Mouse (Mus musculus): ENCODE results near the gene Gm20521. TPM values are rescaled to one million over a fixed set of nuclear protein-coding genes. Genes with fewer than 3 reads are reported as not detected.
A peak's percentile ranks its signal among the peaks of the same experiment; 100 is the strongest.

Gm20521 gene
- polyA plus RNA-seq, 1 experiment from 2014 or later = not detected

DNA sequence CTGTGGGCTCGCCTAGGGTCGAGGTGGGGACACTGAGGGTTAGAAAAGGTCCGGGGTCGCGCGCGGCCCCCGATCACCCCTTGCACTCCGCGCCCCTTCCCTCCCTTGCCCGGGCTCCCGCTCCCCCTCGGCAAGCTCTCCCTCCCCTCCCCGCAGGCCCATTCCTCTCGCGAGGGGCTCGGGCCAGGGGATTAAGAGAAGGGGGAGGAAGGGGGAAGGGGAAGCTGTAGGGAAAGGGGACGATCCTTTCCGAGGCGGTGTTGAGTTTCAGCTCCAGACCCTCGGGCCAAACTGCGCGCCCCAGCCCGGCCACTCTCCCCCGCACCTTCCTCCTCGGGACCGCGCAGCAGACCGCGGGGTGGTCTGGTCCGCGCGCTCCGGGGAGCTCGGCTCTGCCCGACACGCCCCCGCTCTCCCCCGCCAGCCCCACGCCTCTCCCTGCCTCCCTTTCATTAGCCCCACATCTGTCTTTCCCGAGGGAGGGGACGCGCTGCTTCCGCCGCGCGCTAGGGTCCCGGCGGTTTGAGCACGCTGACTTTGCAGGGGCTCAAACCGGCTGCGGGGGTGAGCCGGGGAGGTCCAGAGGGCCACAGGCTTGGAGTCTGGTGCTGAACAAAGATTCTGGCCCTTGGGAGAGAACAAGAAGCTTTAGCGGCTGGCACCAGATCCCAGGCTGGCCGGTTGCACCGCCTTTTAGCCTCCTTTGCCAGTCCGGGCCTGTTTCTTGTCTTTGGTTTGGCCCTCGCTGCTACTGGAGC, 43.3 kb downstream of the Gm20521 start:
- H3K9me3 ChIP-seq (replicated peaks; ENCODE audit: control insufficient read depth, low read length) = peaks cover 2% of the 10 kb centered on the region
- peak overlapping the region; percentile 93 for H3K4me2 ChIP-seq (ENCODE audit: low read length)
- H3K27ac ChIP-seq (ENCODE audit: low read depth, low read length) = peak overlapping the region; percentile 97
- H3K27me3 ChIP-seq (replicated peaks; ENCODE audit: control insufficient read depth, insufficient read depth, low read length) = no peaks in the 10 kb centered on the region
- WGBS = under 1% methylated on average over 57 of the region's 58 CpGs
- peak; percentile 65 for ATAC-seq
- H3K4me1 ChIP-seq (ENCODE audit: control insufficient read depth, insufficient read depth, low read length) = peaks cover 22% of the 10 kb centered on the region
- peak; percentile 84 for DNase-seq (ENCODE audit: low spot score)
- peak overlapping the region; percentile 47 for H3K4me3 ChIP-seq (ENCODE audit: low read depth, low read length)
- H3K9ac ChIP-seq (ENCODE audit: low read length) = peak overlapping the region; percentile 87
- H3K36me3 ChIP-seq (ENCODE audit: control insufficient read depth, insufficient read depth, low read length) = no peaks in the 10 kb centered on the region; the same call in 1 of the 2 replicates

DNA sequence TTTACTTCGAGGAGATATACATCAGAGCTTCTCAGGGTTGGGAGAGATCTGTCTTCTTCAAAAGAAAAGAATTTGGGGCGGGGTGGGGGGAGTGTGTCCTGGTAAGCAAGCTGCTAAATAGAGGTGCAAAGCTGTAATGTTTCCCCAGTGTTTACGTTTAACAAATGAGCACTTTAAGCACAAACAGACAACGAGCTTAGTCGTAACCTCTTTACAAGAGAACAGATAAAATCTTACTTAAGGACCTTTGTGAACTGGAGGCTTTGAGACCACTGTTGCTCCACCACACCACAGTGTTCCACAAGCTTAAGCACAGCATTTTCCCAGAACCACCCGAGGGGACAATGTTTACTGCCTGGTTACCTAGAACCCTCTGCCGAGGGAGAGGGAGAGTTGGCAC, 44.1 kb downstream of the Gm20521 start:
- DNase-seq (ENCODE audit: low spot score) (no peak), ATAC-seq (no peak)
- peak overlapping the region; percentile 87 for H3K9ac ChIP-seq (ENCODE audit: low read length)
- peak overlapping the region; percentile 97 for H3K27ac ChIP-seq (ENCODE audit: low read depth, low read length)
- peaks cover 22% of the 10 kb centered on the region for H3K4me1 ChIP-seq (ENCODE audit: control insufficient read depth, insufficient read depth, low read length)
- no peaks in the 10 kb centered on the region for H3K9me3 ChIP-seq (replicated peaks; ENCODE audit: control insufficient read depth, low read length)
- peak overlapping the region; percentile 93 for H3K4me2 ChIP-seq (ENCODE audit: low read length)
- H3K4me3 ChIP-seq (ENCODE audit: low read depth, low read length) = peak overlapping the region; percentile 47
- no peaks in the 10 kb centered on the region for H3K36me3 ChIP-seq (ENCODE audit: control insufficient read depth, insufficient read depth, low read length)
- 12% methylated on average over 7 of the region's 7 CpGs for WGBS
- H3K27me3 ChIP-seq (replicated peaks; ENCODE audit: control insufficient read depth, insufficient read depth, low read length) = no peaks in the 10 kb centered on the region

DNA sequence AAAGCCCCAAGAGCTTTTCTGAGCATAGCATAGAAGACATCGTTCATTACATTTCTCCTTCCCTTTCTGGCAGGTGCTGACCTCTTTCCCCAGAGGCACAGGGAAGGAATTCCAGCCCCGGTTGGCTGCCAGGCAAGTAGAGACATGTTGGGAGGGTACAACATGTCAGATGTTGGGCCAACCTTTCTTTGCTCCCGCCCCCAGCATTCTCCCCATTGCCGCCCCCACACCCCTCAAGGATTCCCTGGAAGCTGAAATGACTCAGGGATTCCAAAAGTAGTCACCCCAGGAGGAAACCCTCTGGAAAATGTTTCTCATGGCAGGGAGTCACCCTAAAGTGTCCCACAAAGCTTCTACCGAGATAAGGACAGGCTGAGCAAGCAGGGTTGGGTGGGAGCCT, 46.6 kb downstream of the Gm20521 start:
- Histone ChIP-seq H3K4me1 (ENCODE audit: control insufficient read depth, insufficient read depth, low read length) (peaks cover 19% of the 10 kb centered on the region), H3K4me3 (ENCODE audit: low read depth, low read length) (no peak overlapping the region), H3K9me3 (replicated peaks; ENCODE audit: control insufficient read depth, low read length) (no peaks in the 10 kb centered on the region), H3K4me2 (ENCODE audit: low read length) (no peak overlapping the region), H3K27ac (ENCODE audit: low read depth, low read length) (no peak overlapping the region), H3K36me3 (ENCODE audit: control insufficient read depth, insufficient read depth, low read length) (no peaks in the 10 kb centered on the region), H3K27me3 (replicated peaks; ENCODE audit: control insufficient read depth, insufficient read depth, low read length) (no peaks in the 10 kb centered on the region), H3K9ac (ENCODE audit: low read length) (no peak overlapping the region)
- WGBS = 85% methylated on average over 5 of the region's 5 CpGs
- DNase-seq (ENCODE audit: low spot score) (no peak), ATAC-seq (no peak)

DNA sequence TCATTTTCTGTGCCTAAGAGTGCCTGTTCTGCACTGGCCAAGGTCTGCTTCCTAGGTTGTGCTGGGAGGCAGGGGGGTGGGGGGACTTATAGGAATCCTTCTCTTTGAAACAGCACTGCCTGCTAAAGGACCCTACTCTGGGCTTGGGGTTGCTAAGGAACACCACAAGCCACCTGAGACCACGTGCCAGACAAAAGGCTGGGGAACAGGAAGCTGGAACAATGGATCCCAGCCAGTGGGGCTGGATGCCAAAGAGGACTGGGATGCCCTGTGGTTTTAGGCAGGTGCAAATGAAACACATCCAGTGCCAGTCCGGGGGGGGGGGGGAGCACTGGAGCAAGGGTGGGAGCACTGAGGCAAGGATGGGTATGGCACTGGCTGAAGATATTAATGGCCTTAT, 47.2 kb downstream of the Gm20521 start:
- no peaks in the 10 kb centered on the region for H3K9me3 ChIP-seq (replicated peaks; ENCODE audit: control insufficient read depth, low read length)
- peak; percentile 45 for DNase-seq (ENCODE audit: low spot score)
- no peak overlapping the region for H3K4me3 ChIP-seq (ENCODE audit: low read depth, low read length)
- no peak overlapping the region for H3K4me2 ChIP-seq (ENCODE audit: low read length)
- H3K4me1 ChIP-seq (ENCODE audit: control insufficient read depth, insufficient read depth, low read length) = peaks cover 17% of the 10 kb centered on the region
- 19% methylated on average over 2 of the region's 2 CpGs for WGBS
- no peak for ATAC-seq
- H3K27ac ChIP-seq (ENCODE audit: low read depth, low read length) = no peak overlapping the region
- H3K9ac ChIP-seq (ENCODE audit: low read length) = no peak overlapping the region
- no peaks in the 10 kb centered on the region for H3K27me3 ChIP-seq (replicated peaks; ENCODE audit: control insufficient read depth, insufficient read depth, low read length)
- no peaks in the 10 kb centered on the region for H3K36me3 ChIP-seq (ENCODE audit: control insufficient read depth, insufficient read depth, low read length)

DNA sequence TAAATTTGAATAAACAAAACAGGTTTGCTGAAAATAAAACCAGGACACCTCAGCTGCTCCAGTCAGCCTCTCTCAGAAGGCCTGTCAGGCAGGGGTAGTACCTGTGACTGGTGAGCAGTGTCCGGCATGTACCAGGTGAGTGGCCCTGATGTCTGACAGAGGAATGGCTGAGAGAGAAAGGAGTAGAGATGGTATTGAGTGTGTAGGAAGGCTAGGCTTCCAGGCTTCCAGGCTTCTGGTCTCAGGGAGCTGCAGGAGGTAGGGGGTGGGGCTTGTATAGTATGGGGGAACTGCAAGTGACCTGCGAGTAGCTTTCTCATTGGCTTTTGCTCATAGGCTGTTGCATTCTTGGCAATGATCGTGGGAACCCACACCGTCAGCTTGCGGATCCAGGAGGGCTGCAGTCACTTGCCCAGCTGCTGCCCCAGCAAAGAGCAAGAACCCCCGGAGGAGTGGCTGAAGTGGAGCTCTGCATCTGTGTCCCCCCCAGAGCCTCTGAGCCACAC, 49.5 kb downstream of the Gm20521 start, which contains the start of gene Il25:
TSS of gene Il25 (plus strand) at position 51 of the 506 bp plus-strand sequence.
- Histone ChIP-seq H3K4me3 (ENCODE audit: low read depth, low read length) (no peak within 1 kb of the TSS), H3K4me2 (ENCODE audit: low read length) (no peak within 1 kb of the TSS), H3K27me3 (replicated peaks; ENCODE audit: control insufficient read depth, insufficient read depth, low read length) (no peaks in the 10 kb centered on the region), H3K9ac (ENCODE audit: low read length) (0 out of 2 replicates have a peak within 1 kb of the TSS, but pooled peaks have one; percentile 13), H3K9me3 (replicated peaks; ENCODE audit: control insufficient read depth, low read length) (no peaks in the 10 kb centered on the region), H3K27ac (ENCODE audit: low read depth, low read length) (no peak within 1 kb of the TSS), H3K36me3 (ENCODE audit: control insufficient read depth, insufficient read depth, low read length) (no peaks in the 10 kb centered on the region), H3K4me1 (ENCODE audit: control insufficient read depth, insufficient read depth, low read length) (peaks cover 5% of the 10 kb centered on the region; the same call in 1 of the 2 replicates)
- no peak for ATAC-seq
- peak; percentile 25 for DNase-seq (ENCODE audit: low spot score)
- WGBS = 34% methylated on average over 6 of the region's 6 CpGs

DNA sequence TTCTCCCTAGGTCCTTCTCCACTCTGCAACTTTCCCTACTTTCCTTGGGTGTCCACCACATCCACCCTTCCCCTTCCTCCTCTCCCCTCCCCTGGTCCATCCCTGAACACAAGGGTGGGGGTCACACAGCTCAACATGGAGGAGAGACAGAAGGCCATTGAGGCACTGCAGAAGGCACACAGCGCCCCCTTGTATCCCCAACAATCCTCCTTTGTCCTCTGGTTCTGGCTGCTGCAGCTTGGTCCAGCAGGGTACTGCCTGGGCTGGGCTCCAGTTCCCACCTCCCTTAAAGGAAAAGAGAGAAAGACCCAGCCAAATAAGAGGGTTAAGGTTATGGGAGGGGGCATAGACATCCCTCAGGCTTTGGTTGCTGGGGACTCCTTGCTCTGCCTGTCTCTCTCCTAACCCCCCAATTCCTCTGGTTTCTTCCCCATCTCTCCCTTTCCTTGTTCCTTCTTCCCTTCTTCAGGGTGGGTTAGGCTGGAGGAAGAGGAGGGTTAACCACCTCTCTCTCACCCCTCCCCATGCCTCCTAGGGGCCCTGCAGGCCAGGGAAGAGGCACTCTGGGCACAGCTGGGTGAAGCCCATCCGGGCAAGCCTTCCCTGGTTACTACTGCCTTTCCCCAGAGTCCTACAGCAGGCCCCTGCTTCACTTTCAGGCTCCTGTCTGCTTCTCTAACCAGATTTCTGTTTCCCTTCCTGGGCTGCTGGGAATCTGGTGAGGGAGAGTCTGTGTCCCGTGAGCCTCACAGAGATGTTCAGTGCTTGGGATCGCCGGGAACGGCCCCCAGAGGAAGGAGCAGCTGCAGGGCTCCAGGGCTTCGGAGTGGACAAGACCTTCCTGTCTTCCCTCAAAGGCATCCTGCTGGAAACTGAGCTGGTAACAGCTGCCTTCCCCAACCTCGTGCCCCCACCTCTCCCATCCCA, 52.9 kb downstream of the Gm20521 start, which contains the start of gene Cmtm5:
TSS of gene Cmtm5 (plus strand) at position 358 of the 927 bp plus-strand sequence.
- WGBS = 47% methylated on average over 8 of the region's 8 CpGs
- DNase-seq (ENCODE audit: low spot score) = peak; percentile 32

DNA sequence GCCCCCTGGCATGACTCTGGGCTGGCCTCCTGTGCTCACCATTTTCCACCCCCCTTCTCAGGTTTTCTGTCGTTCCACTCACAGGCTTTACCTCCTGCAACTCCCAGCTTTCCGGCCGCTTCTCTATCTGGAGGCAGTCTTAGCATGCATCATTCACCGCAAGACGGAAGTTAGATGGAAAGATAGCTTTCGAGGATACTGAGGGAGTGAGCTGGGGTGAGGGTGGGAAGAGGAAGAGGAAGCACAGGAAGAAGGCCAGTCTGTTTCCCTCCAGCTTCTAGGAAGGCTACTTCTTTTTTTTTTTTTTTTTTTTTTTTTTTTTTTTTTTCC, 53.6 kb downstream of the Gm20521 start:
- no peaks in the 10 kb centered on the region for H3K9me3 ChIP-seq (replicated peaks; ENCODE audit: control insufficient read depth, low read length)
- WGBS = 70% methylated on average over 6 of the region's 6 CpGs
- DNase-seq (ENCODE audit: low spot score) (no peak), ATAC-seq (no peak)
- H3K27me3 ChIP-seq (replicated peaks; ENCODE audit: control insufficient read depth, insufficient read depth, low read length) = no peaks in the 10 kb centered on the region
- no peaks in the 10 kb centered on the region for H3K36me3 ChIP-seq (ENCODE audit: control insufficient read depth, insufficient read depth, low read length)
- no peak overlapping the region for H3K27ac ChIP-seq (ENCODE audit: low read depth, low read length)
- H3K4me2 ChIP-seq (ENCODE audit: low read length) = no peak overlapping the region
- no peaks in the 10 kb centered on the region for H3K4me1 ChIP-seq (ENCODE audit: control insufficient read depth, insufficient read depth, low read length)
- H3K4me3 ChIP-seq (ENCODE audit: low read depth, low read length) = no peak overlapping the region
- no peak overlapping the region for H3K9ac ChIP-seq (ENCODE audit: low read length)

More for the DNA sequence above, 52.9 kb downstream of the Gm20521 start, which contains the start of gene Cmtm5:
- Histone ChIP-seq H3K27ac (ENCODE audit: low read depth, low read length) (no peak within 1 kb of the TSS), H3K27me3 (replicated peaks; ENCODE audit: control insufficient read depth, insufficient read depth, low read length) (no peaks in the 10 kb centered on the region), H3K4me2 (ENCODE audit: low read length) (no peak within 1 kb of the TSS), H3K9me3 (replicated peaks; ENCODE audit: control insufficient read depth, low read length) (no peaks in the 10 kb centered on the region), H3K4me1 (ENCODE audit: control insufficient read depth, insufficient read depth, low read length) (no peaks in the 10 kb centered on the region), H3K9ac (ENCODE audit: low read length) (no peak within 1 kb of the TSS), H3K36me3 (ENCODE audit: control insufficient read depth, insufficient read depth, low read length) (no peaks in the 10 kb centered on the region), H3K4me3 (ENCODE audit: low read depth, low read length) (no peak within 1 kb of the TSS)
- ATAC-seq = peak; percentile 43; the same call in 1 of the 2 replicates

DNA sequence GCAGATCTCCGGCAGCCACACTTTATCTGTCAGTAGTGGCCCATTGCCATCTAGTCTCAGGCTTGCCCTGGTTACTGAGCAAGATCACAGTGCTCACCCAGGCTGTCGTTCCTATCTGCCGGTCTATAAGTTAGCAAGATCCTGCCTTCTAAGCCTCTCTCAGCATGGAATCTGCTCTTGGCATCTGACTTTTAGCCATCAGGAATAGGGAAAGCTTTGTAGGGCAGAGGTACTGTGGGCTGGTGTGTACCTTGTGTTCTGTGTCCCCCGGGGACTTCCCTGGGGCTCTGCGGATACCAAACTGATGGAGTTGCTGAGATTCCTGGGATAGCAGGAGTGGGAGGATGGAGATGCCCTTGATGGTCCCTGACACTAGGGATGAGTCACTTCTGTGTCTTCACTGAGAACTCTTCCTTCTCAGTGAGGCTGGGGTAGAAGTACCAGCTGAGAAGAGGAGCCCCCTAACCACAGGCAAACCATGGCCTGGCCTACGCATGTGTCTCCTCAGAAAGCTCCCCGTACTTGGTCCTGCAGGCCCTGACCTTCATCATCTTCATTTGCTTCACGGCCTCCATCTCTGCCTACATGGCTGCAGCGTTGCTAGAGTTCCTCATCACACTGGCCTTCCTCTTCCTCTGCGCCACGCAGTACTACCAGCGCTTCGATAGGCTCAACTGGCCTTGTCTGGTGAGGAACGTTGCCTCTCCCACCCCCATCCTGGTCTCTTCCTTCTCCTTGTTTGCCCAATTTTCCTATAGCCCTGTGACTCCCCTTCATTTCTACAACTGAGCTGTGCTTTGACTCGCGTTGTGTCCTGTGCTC, 54.3 kb downstream of the Gm20521 start:
- 94% methylated on average over 16 of the region's 16 CpGs for WGBS
- Histone ChIP-seq H3K4me3 (ENCODE audit: low read depth, low read length) (no peak overlapping the region), H3K9ac (ENCODE audit: low read length) (no peak overlapping the region), H3K27me3 (replicated peaks; ENCODE audit: control insufficient read depth, insufficient read depth, low read length) (no peaks in the 10 kb centered on the region), H3K36me3 (ENCODE audit: control insufficient read depth, insufficient read depth, low read length) (no peaks in the 10 kb centered on the region), H3K4me2 (ENCODE audit: low read length) (no peak overlapping the region), H3K9me3 (replicated peaks; ENCODE audit: control insufficient read depth, low read length) (no peaks in the 10 kb centered on the region), H3K27ac (ENCODE audit: low read depth, low read length) (no peak overlapping the region), H3K4me1 (ENCODE audit: control insufficient read depth, insufficient read depth, low read length) (no peaks in the 10 kb centered on the region)
- ATAC-seq (no peak), DNase-seq (ENCODE audit: low spot score) (no peak)
